Mouse (Mus musculus) intestine, embryonic 16.5 days (tissue): ENCODE measurements around the gene Brd4. TPM values are rescaled to one million over a fixed set of nuclear protein-coding genes. Genes with fewer than 3 reads are reported as not detected.

Experiments used
- ATAC-seq: fragments of 200-750 bp; cut with Nextera tagmentation; 2 replicates; pipeline ENCODE4 v1.8.0; 2017; ENCODE audit warnings: moderate TSS enrichment, moderate library complexity
- H3K27ac ChIP-seq: fragments of 300-500 bp; sonication (generic); 2 replicates; pipeline ENCODE4 v1.5.1; 2014; ENCODE audit warnings: mild to moderate bottlenecking, low read length
- H3K27me3 ChIP-seq: fragments of 300-500 bp; sonication (generic); replicated peaks from 2 replicates; pipeline ENCODE4 v1.6.1; 2014; ENCODE audit warnings: low read length, control low read depth, mixed read lengths; ENCODE audit not compliant: control insufficient read depth, insufficient read depth
- H3K36me3 ChIP-seq: fragments of 300-500 bp; sonication (generic); 2 replicates; pipeline ENCODE4 v1.6.1; 2014; ENCODE audit warnings: low read length, control low read depth; ENCODE audit not compliant: control insufficient read depth, insufficient read depth
- H3K4me1 ChIP-seq: fragments of 300-500 bp; sonication (generic); 2 replicates; pipeline ENCODE4 v1.6.1; 2014; ENCODE audit warnings: low read length, control low read depth, mixed read lengths; ENCODE audit not compliant: control insufficient read depth, insufficient read depth
- H3K4me2 ChIP-seq: fragments of 300-500 bp; sonication (generic); 2 replicates; pipeline ENCODE4 v1.6.1; 2014; ENCODE audit warnings: low read depth, low read length, control low read depth
- H3K4me3 ChIP-seq: fragments of 300-500 bp; sonication (generic); 2 replicates; pipeline ENCODE4 v1.5.1; 2014; ENCODE audit warnings: mild to moderate bottlenecking, low read length
- H3K9ac ChIP-seq: fragments of 300-500 bp; sonication (generic); 2 replicates; pipeline ENCODE4 v1.6.1; 2014; ENCODE audit warnings: low read depth, low read length
- H3K9me3 ChIP-seq: fragments of 300-500 bp; sonication (generic); 2 replicates; pipeline ENCODE4 v1.6.1; 2016; ENCODE audit warnings: low read length, control low read depth; ENCODE audit not compliant: control insufficient read depth
- WGBS: fragments of 180-500 bp; shearing (Covaris S2); extraction: QIAGEN DNeasy Blood & Tissue Kit; methylation state at CpG from one replicate; pipeline ENCODE4 v1.1.7; 2014; 5-methylcytosine and 5-hydroxymethylcytosine counted together
- polyA plus RNA-seq: library from polyadenylated mRNA; unstranded; fragments of >200 nt; fragmentation: Nextera tagmentation; extraction: Ambion mirVana; gene quantifications from 2 replicates; pipeline ENCODE4 v1.2.1, GENCODE M21; 2015

The Brd4 gene
- polyA plus RNA-seq, 1 experiment from 2014 or later: 35.1 TPM

DNA sequence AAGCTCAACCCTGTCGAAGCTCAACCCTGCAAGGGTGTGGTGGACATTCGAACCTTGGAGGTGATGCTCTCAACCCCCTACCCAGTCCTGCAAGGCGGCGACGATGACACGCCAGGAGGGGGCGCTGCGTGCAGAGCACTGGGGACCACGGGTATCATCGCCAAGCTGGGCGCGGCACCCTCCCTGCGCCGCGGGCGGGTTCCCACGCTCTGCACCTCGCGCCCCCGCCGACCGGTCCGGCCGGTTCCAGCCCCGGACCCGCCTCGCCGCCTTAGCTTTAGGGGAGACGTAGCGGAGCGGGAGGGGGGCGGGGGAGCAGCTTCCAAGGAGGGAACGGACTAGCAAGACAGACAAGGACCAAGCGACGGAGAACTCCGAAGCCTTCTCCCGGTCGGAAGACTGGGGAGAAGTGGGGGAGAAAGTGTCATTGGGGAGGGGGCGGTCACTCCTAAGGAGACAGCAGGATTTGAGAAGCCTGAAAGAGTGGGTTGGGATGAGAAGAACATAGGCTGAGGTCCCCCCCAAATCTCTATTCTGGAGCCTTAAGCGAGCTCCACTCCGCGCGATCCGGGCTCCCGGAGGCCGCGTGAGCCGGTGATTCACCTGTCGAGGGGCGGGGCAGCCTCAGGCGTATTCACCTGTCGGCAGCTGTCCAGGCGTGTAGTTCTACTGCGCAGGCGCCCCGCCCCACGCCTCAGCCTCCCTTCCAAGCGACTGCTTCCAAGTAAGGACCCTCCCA is 122.2 kb downstream of the Brd4 start:
- Histone ChIP-seq H3K4me1 (peaks cover 37% of the 10 kb centered on the region), H3K4me3 (peak overlapping the region; percentile 52), H3K36me3 (0 out of 2 replicates have a peak, but pooled peaks cover 5% of the 10 kb centered on the region), H3K9ac (peak overlapping the region; percentile 66), H3K9me3 (no peaks in the 10 kb centered on the region), H3K4me2 (peak overlapping the region; percentile 87), H3K27me3 (no peaks in the 10 kb centered on the region), H3K27ac (peak overlapping the region; percentile 61; the same call in 1 of the 2 replicates)
- 1% methylated on average over 58 of the region's 58 CpGs for WGBS
- ATAC-seq: peak; percentile 78

DNA sequence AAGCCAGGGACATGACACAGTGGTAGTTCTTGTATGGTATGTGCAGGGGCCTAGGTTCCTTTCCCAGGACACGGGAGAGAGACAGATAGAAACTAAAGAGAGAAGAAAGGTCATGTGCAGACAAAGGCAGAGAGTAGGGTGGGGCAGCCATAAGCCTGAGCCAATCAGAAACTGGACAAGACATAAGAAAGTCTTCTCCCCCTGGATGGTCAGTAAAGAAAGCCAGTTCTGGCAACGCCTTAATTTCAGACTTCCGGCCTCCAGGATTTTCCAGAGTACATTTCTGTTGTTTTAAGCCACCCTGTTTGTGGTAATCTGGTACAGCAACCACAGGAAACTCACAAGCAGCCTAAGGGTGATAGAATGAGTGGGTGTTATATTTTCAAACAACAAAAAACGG is 123.6 kb downstream of the Brd4 start:
- no peak overlapping the region for H3K4me2 ChIP-seq
- no peaks in the 10 kb centered on the region for H3K27me3 ChIP-seq
- no peak overlapping the region for H3K27ac ChIP-seq
- H3K9me3 ChIP-seq: no peaks in the 10 kb centered on the region
- H3K36me3 ChIP-seq: 0 out of 2 replicates have a peak, but pooled peaks cover 5% of the 10 kb centered on the region
- no peak overlapping the region for H3K4me3 ChIP-seq
- 71% methylated on average over 4 of the region's 4 CpGs for WGBS
- H3K4me1 ChIP-seq: peaks cover 30% of the 10 kb centered on the region
- no peak overlapping the region for H3K9ac ChIP-seq
- no peak for ATAC-seq

DNA sequence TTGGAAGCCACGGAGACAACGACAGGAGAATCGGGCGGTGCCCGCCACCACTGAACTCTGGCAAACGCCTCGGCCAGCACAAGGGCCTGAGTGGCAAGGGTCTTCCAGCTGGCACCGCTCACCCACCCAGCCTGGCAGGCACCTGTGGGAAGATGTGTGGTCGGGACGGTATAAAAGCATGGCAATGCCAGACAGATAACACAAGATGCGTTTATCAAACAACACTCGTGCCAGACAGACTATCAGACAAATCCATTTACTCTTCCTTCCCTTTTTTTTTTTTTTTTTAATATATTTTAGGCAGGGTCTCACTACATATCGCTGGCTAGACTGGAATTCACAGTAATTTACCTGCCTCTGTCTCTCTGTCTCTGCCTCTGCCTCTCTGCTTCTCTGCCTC is 125.7 kb downstream of the Brd4 start:
- H3K4me2 ChIP-seq: no peak overlapping the region
- no peaks in the 10 kb centered on the region for H3K9me3 ChIP-seq
- H3K4me1 ChIP-seq: peaks cover 13% of the 10 kb centered on the region
- H3K27me3 ChIP-seq: no peaks in the 10 kb centered on the region
- no peak overlapping the region for H3K4me3 ChIP-seq
- H3K27ac ChIP-seq: no peak overlapping the region
- no peak overlapping the region for H3K9ac ChIP-seq
- no peak for ATAC-seq
- H3K36me3 ChIP-seq: peaks cover 5% of the 10 kb centered on the region; the same call in 1 of the 2 replicates
- WGBS: 88% methylated on average over 13 of the region's 13 CpGs

DNA sequence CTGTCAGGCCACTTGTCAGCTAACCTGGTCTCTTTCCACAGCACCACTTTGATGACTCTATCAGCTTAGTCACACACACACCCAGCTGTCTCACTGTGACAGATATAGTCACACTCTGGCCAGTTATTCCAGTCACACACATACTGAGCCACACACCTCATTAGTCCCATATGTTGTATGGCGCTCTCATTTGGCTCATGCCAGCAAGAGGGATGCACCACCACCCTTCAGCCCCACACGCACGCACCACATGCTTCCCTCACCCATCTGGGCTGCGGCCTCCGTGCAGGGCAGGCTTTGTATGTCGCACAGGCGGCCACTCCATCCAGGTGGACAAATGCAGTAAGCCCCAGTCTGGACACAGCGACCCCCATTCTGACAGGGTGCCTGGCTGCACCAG is 137.8 kb downstream of the Brd4 start:
- Histone ChIP-seq H3K9ac (no peak overlapping the region), H3K4me3 (no peak overlapping the region), H3K9me3 (no peaks in the 10 kb centered on the region), H3K27me3 (no peaks in the 10 kb centered on the region), H3K4me1 (peaks cover 3% of the 10 kb centered on the region; the same call in 1 of the 2 replicates), H3K27ac (no peak overlapping the region), H3K4me2 (no peak overlapping the region), H3K36me3 (peaks cover 3% of the 10 kb centered on the region; the same call in 1 of the 2 replicates)
- 95% methylated on average over 8 of the region's 8 CpGs for WGBS
- no peak for ATAC-seq

Other genes with a start within 250 kb of the Brd4 start
- gene Rrp1b, start 248.6 kb downstream of the Brd4 start, polyA plus RNA-seq: 41.2 and 49.5 TPM in 2 replicates
- 0.15 and 0.53 TPM in 2 replicates for gene Hsf2bp, start 248.4 kb downstream of the Brd4 start, polyA plus RNA-seq
- gene Notch3, start 117.9 kb downstream of the Brd4 start, polyA plus RNA-seq: 5.1 and 6.6 TPM in 2 replicates
- 0.05 and 0.16 TPM in 2 replicates for gene Ephx3, start 95.2 kb downstream of the Brd4 start, polyA plus RNA-seq
- 75.0 and 75.7 TPM in 2 replicates for gene Akap8, start 36.5 kb upstream of the Brd4 start, polyA plus RNA-seq
- gene Akap8l, start 65.9 kb upstream of the Brd4 start, polyA plus RNA-seq: 66.3 and 73.0 TPM in 2 replicates
- gene Wiz, start 104.7 kb upstream of the Brd4 start, polyA plus RNA-seq: 17.5 and 18.9 TPM in 2 replicates
- 1.4 and 2.0 TPM in 2 replicates for gene Rasal3, start 118.9 kb upstream of the Brd4 start, polyA plus RNA-seq
- gene Pglyrp2, start 139.4 kb upstream of the Brd4 start, polyA plus RNA-seq: 0.42 and 0.79 TPM in 2 replicates
- gene Cyp4f39, start 168.0 kb upstream of the Brd4 start, polyA plus RNA-seq: 0.37 and 0.88 TPM in 2 replicates
- gene Cyp4f17, start 221.3 kb upstream of the Brd4 start, polyA plus RNA-seq: 4.6 TPM in 2 replicates